Mouse (Mus musculus): ENCODE results near the gene Ada. TPM values are rescaled to one million over a fixed set of nuclear protein-coding genes. Genes with fewer than 3 reads are reported as not detected.
"Not testable (repeated sequence)": the region's sequence is repeated elsewhere in the genome, so short reads cannot be mapped to it uniquely, and the experiment has no call there.

Ada gene
- polyA plus RNA-seq, 1 experiment from 2014 or later, result 3.5 TPM

- Histone ChIP-seq H3K27me3 (no peaks in the 10 kb centered on the region), H3K4me3 (replicated peaks) (no peak overlapping the region), H3K27ac (replicated peaks) (peak overlapping the region; percentile 59; the same call in 1 of the 2 replicates), H3K9ac (0 out of 2 replicates have a peak overlapping the region, but pooled peaks have one; percentile 7), H3K9me3 (replicated peaks) (no peaks in the 10 kb centered on the region), H3K36me3 (replicated peaks) (no peaks in the 10 kb centered on the region), H3K4me2 (peak overlapping the region; percentile 7; the same call in 1 of the 2 replicates), H3K4me1 (replicated peaks) (peaks cover 78% of the 10 kb centered on the region)
- ATAC-seq (ENCODE audit: insufficient read depth), result no peak
- 34% methylated on average over 15 of the region's 16 CpGs for WGBS (ENCODE audit: insufficient replicate concordance)
Measured at GRCm38 (mm10) chr2:163697764-163698480, 52.1 kb downstream of the Ada start.

GRCm38 (mm10) chr2:163696763-163697162, 53.3 kb downstream of the Ada start:
- no peaks in the 10 kb centered on the region for H3K36me3 ChIP-seq (replicated peaks)
- 27% methylated on average over 2 of the region's 2 CpGs for WGBS (ENCODE audit: insufficient replicate concordance)
- H3K9me3 ChIP-seq (replicated peaks), result no peaks in the 10 kb centered on the region
- H3K27ac ChIP-seq (replicated peaks), result peak overlapping the region; percentile 54
- peaks cover 80% of the 10 kb centered on the region for H3K4me1 ChIP-seq (replicated peaks)
- no peak overlapping the region for H3K4me3 ChIP-seq (replicated peaks)
- H3K27me3 ChIP-seq, result no peaks in the 10 kb centered on the region
- 0 out of 2 replicates have a peak overlapping the region, but pooled peaks have one; percentile 11 for H3K4me2 ChIP-seq
- H3K9ac ChIP-seq, result 0 out of 2 replicates have a peak overlapping the region, but pooled peaks have one; percentile 1
- ATAC-seq (ENCODE audit: insufficient read depth), result no peak

DNA sequence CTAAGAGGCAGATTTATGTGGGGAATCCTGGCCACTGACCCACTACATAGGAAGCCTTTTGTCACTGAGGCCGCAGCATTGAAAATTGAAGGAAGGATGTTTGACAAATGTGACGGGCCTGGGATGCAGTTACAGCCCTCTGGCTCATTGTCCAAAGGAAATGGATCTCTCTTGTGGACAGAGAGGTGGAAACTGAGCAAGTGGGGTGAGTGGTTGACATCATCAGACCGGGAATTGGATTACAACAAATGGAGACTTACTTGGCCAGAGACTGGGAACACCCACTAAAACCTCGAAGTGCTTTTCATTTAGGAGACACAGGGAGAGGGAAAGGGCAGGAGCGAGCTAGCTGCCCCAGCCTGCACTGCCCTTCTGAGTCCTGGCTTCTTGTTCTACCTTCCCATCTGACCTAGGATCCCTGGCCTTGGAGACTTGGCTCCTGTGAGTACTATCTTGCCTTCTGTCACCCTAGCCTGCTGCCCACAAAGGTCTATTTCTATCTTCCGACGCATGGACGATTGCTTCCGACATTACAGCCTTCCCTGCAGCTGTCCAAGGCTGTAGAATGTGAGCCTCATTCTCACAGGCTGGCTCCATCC, 56.2 kb downstream of the Ada start:
- no peak for ATAC-seq (ENCODE audit: insufficient read depth)
- no peak overlapping the region for H3K9ac ChIP-seq
- peaks cover 100% of the 10 kb centered on the region for H3K4me1 ChIP-seq (replicated peaks)
- peak overlapping the region; percentile 31; the same call in 1 of the 2 replicates for H3K4me2 ChIP-seq
- WGBS (ENCODE audit: insufficient replicate concordance), result 55% methylated on average over 9 of the region's 9 CpGs
- H3K27ac ChIP-seq (replicated peaks), result peak overlapping the region; percentile 73
- H3K36me3 ChIP-seq (replicated peaks), result no peaks in the 10 kb centered on the region
- H3K4me3 ChIP-seq (replicated peaks), result no peak overlapping the region
- no peaks in the 10 kb centered on the region for H3K27me3 ChIP-seq
- H3K9me3 ChIP-seq (replicated peaks), result no peaks in the 10 kb centered on the region

- peak overlapping the region; percentile 73 for H3K27ac ChIP-seq (replicated peaks)
- ATAC-seq (ENCODE audit: insufficient read depth), result peak; percentile 79
- peak overlapping the region; percentile 31 for H3K4me2 ChIP-seq
- no peaks in the 10 kb centered on the region for H3K27me3 ChIP-seq
- peaks cover 100% of the 10 kb centered on the region for H3K4me1 ChIP-seq (replicated peaks)
- no peaks in the 10 kb centered on the region for H3K36me3 ChIP-seq (replicated peaks)
- H3K9me3 ChIP-seq (replicated peaks), result no peaks in the 10 kb centered on the region
- no peak overlapping the region for H3K4me3 ChIP-seq (replicated peaks)
- 28% methylated on average over 3 of the region's 3 CpGs for WGBS (ENCODE audit: insufficient replicate concordance)
- H3K9ac ChIP-seq, result no peak overlapping the region
Measured at GRCm38 (mm10) chr2:163692873-163693612, 57.0 kb downstream of the Ada start.

DNA sequence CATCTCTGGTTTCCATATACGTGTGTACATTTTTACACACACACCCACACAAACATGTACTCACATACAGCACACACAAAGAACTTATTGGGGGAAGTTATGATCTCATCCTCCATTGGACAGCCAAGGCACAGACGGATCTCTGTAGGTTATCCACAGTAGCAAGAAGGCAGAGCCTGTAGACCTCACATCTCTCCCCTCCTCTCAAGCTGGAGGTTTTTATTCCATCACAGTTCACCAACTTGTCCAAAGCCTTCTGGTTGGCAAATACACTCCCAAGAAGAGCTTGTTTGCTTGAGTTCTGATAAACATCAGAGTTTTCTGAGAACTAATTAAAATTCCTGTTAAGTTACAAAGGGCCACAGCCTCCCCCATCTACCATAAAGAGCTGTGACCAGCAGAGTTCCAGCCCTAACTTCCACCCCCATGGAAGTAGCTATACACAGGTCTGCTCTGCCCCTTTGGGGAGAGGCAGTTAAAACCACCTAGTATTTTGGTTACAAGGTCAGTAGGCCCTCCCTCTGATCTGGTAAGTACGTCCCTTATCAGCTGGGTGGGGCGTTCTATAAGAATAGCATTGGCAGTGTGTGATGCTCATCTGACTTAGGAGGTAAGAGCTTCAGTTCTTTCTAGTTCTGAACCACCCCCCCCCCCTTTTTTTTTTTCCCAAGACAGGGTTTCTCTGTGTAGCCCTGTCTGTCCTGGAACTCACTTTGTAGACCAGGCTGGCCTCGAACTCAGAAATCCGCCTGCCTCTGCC, 58.0 kb downstream of the Ada start:
- peak overlapping the region; percentile 18; the same call in 1 of the 2 replicates for H3K9ac ChIP-seq
- peaks cover 99% of the 10 kb centered on the region for H3K4me1 ChIP-seq (replicated peaks)
- H3K36me3 ChIP-seq (replicated peaks), result no peaks in the 10 kb centered on the region
- WGBS (ENCODE audit: insufficient replicate concordance), result 35% methylated on average over 6 of the region's 6 CpGs
- peak overlapping the region; percentile 31 for H3K4me2 ChIP-seq
- no peaks in the 10 kb centered on the region for H3K27me3 ChIP-seq
- H3K9me3 ChIP-seq (replicated peaks), result no peaks in the 10 kb centered on the region
- H3K4me3 ChIP-seq (replicated peaks), result no peak overlapping the region
- peak overlapping the region; percentile 73 for H3K27ac ChIP-seq (replicated peaks)
- ATAC-seq (ENCODE audit: insufficient read depth), result peak; percentile 63

DNA sequence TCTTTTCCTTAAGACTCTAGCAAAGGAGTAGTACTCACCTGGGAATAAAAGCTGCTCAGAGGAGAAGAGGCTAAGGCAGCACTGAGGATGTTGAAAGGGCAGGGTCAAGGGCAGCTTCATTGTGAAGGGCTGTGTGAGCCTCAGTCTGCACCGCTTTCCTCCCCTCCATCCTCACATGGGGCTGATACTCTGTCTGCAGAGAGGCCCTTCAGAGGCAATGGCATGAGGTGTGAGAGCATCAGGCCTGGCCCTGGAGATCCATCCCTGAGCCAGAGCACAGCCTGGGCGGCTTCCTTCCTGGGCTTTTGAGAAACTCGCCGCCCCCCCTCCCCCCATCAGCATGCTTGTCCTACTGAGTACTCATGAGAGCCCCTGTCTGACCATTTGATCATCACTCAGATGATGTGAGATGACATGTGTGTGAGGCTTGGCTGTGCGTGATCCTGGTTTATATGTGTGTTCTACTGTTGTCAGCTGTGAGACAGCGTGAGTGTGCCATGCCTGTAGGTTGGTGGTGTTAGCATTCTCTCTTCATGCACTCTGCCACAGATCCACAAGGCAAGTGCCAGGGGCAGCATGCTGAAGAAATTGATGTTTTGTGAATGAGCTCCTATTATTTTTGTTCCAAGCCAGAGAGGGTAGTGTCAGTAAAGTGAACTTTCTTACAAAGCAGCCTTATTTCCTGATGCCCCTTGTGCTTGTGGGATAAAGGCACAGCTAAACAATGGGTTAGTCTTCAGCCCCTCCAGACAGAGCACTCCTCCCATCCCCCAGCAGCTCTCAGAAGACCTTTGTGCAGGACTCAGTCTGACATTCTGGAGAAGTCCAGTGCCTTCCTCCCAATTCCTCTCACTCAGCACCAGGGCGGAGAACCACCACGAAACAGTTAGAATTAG, 59.4 kb downstream of the Ada start:
- Histone ChIP-seq H3K27me3 (no peaks in the 10 kb centered on the region), H3K4me3 (replicated peaks) (no peak overlapping the region), H3K9ac (no peak overlapping the region; the same call in 1 of the 2 replicates), H3K36me3 (replicated peaks) (no peaks in the 10 kb centered on the region), H3K9me3 (replicated peaks) (no peaks in the 10 kb centered on the region), H3K4me2 (no peak overlapping the region; the same call in 1 of the 2 replicates), H3K4me1 (replicated peaks) (peaks cover 99% of the 10 kb centered on the region), H3K27ac (replicated peaks) (peak overlapping the region; percentile 11; the same call in 1 of the 2 replicates)
- WGBS (ENCODE audit: insufficient replicate concordance), result 76% methylated on average over 8 of the region's 8 CpGs
- ATAC-seq (ENCODE audit: insufficient read depth), result no peak

GRCm38 (mm10) chr2:163689771-163690170, 60.3 kb downstream of the Ada start:
- H3K9ac ChIP-seq, result no peak overlapping the region
- peak overlapping the region; percentile 11 for H3K27ac ChIP-seq (replicated peaks)
- peaks cover 98% of the 10 kb centered on the region for H3K4me1 ChIP-seq (replicated peaks)
- H3K4me3 ChIP-seq (replicated peaks), result no peak overlapping the region
- no peaks in the 10 kb centered on the region for H3K9me3 ChIP-seq (replicated peaks)
- H3K36me3 ChIP-seq (replicated peaks), result no peaks in the 10 kb centered on the region
- H3K27me3 ChIP-seq, result no peaks in the 10 kb centered on the region
- ATAC-seq (ENCODE audit: insufficient read depth), result no peak; the same call in 1 of the 2 replicates
- no peak overlapping the region for H3K4me2 ChIP-seq
- 36% methylated on average over 3 of the region's 3 CpGs for WGBS (ENCODE audit: insufficient replicate concordance)

DNA sequence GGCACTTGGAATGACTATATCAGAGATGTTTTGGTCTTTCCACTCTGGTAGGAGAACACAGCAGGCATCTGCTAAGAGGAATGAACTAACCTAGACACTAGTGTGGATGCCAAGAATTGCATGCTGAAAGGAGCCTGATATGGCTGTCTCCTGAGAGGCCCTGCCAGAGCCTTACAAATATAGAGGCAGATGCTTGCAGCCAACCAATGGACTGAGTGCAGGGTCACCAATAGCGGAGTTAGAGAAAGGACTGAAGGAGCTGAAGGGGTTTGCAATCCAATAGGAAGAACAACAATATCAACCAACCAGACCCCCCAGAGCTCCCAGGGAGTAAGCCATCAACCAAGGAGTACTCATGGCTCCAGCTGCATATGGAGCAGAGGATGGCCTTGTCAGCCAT, 61.7 kb downstream of the Ada start:
- H3K9me3 ChIP-seq (replicated peaks); H3K27ac ChIP-seq (replicated peaks); H3K4me2 ChIP-seq; H3K36me3 ChIP-seq (replicated peaks); H3K27me3 ChIP-seq; H3K4me3 ChIP-seq (replicated peaks); H3K9ac ChIP-seq; ATAC-seq (ENCODE audit: insufficient read depth): not testable (repeated sequence)
- WGBS (ENCODE audit: insufficient replicate concordance), result 90% methylated on average over 1 of the region's 1 CpGs
- peaks cover 95% of the 10 kb centered on the region for H3K4me1 ChIP-seq (replicated peaks)

DNA sequence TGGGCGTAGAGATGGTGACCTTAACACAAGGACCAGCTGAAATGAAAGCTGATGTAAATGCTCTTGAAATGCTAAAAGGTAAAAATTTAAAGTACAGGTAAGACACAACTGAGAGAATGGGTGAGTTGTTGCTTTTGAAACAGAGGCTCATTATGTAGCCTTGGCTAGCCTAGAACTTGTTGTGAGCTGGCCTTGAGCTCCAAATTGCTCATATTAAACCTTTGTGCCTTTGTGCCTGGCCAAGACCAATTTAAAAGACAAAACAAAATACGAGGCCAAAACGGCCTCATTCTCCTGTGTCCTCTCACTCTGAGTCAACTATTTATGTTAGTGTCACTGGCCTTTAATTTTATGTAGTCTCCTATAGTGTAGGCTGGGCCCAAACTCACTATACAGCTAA, 63.2 kb downstream of the Ada start:
- H3K27ac ChIP-seq (replicated peaks), result no peak overlapping the region
- peaks cover 88% of the 10 kb centered on the region for H3K4me1 ChIP-seq (replicated peaks)
- H3K27me3 ChIP-seq, result no peaks in the 10 kb centered on the region
- no peak overlapping the region for H3K4me2 ChIP-seq
- no peak overlapping the region for H3K4me3 ChIP-seq (replicated peaks)
- ATAC-seq (ENCODE audit: insufficient read depth), result no peak
- 69% methylated on average over 3 of the region's 3 CpGs for WGBS (ENCODE audit: insufficient replicate concordance)
- no peaks in the 10 kb centered on the region for H3K9me3 ChIP-seq (replicated peaks)
- H3K9ac ChIP-seq, result no peak overlapping the region
- no peaks in the 10 kb centered on the region for H3K36me3 ChIP-seq (replicated peaks)

DNA sequence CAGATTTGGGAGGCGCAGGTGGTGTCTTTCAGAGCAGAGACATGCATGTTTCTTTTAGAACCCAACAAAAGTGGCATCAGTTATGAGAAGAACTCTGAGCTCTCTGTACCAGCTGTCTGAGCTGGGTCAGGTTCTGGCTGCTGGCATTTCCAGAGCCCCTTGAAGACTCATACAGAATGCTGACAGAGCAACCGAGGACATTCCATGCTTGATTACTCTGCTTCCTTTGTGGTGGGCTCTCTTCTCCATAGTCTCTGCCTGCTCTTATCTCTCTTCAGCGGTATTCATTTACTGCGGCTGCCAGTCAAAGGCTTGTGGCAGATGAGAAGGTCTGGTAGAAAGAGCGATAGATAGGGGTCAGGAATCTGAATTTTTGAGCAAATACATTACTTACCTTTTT, 63.8 kb downstream of the Ada start:
- H3K36me3 ChIP-seq (replicated peaks), result no peaks in the 10 kb centered on the region
- peak overlapping the region; percentile 53 for H3K27ac ChIP-seq (replicated peaks)
- peak overlapping the region; percentile 24; the same call in 1 of the 2 replicates for H3K4me2 ChIP-seq
- no peak overlapping the region for H3K4me3 ChIP-seq (replicated peaks)
- 33% methylated on average over 5 of the region's 5 CpGs for WGBS (ENCODE audit: insufficient replicate concordance)
- no peaks in the 10 kb centered on the region for H3K9me3 ChIP-seq (replicated peaks)
- H3K9ac ChIP-seq, result no peak overlapping the region
- H3K4me1 ChIP-seq (replicated peaks), result peaks cover 81% of the 10 kb centered on the region
- ATAC-seq (ENCODE audit: insufficient read depth), result peak; percentile 46
- no peaks in the 10 kb centered on the region for H3K27me3 ChIP-seq

Measured in liver, embryonic 15.5 days (tissue).